Mouse (Mus musculus): ENCODE results near the gene Negr1.

Gene Negr1

DNA sequence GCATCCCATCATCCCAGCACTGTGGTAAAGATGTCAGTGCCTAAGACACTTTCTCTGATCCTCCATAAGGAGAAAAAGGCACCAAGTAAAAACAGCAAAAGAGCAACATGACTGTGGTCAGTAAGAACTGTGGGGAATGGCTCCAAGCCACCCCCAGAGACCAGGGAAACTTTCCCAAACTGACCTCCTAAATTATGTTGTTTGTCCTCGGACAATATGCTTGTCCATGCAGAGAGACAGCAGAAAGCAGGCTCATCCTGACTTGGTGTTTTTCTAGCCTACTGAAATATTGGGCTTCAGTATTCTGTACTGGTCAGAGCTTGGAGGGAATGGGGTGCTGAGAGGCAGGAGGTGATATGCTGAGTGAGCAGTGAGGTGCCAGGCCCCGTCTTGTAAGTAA is 647.8 kb downstream of the Negr1 start:
- in situ Hi-C loops (cut with MseI, MboI), result no loop called here

DNA sequence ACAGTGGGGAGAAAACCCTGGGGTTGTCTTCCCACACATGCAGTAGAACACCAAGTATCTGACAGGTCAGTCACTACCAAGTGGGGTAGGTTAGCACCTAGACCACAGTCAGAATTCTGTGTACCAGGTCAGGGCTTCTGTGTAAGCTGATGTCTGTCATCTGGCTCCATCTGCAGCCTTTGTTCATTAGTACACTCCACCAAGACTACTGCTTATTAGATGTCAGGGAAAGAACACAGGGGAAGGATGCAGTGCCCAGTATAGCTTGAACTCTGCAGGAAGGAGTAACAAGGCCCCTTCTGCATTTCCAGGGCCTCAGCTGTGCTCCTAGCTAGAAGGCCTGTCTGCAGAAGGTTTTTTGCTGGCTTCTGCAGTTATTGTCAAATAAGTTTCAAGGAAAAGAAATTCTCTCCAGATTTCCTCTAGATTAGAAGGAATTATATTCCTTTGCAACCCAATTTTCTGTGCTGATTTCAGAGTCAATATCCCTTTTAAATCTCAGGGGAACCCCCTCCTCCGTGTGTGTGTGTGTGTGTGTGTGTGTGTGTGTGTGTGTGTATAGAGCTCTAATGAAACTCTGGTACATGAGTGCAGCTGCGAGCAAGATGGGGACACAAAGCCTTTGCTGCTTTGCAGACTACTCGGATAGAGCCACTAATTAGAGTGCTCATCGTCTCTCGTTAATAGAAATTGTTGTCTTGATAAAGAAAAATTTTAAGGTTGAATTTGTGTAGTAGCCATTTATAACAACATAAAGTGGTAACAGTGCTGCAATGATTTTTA is 654.5 kb downstream of the Negr1 start:
- in situ Hi-C loops (cut with MseI, MboI), result no loop called here

DNA sequence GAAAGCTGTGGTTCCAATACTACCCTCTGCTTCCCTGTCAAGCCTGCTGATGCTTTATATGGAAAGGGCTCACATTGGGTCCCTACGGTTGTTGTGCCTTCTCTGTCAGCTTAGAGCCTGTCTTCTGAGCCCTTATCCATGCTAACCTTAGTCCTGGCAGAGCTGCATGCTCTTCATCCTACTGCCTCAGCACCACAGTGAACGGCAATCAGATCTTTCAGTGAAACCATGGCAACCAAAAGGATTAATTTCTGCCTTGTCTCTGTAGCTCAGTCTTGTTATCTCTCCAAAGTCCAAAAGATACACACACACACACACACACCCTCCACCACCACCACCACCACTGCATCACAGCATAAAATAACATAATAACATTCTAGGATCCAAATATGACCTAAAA is 656.2 kb downstream of the Negr1 start:
- in situ Hi-C loops (cut with MseI, MboI), result no loop called here

DNA sequence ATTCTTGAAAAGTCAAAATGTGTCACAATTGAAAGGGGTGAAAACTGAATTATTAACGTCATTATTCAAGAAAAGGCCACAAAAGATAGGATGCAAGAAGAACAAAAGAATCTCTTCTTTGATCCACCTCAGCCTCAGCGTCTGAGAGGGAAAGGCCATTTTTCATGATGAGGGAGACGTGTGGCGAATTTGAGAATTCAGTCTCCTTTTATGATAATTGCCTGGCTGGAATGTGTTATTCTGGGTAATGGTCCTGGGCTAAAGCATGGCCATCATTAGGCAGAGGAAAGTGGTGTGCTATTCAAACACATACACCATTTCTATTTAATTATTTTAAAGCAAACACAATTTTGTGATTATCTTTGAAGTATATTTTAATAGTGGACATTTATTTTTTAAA is 663.3 kb downstream of the Negr1 start:
- in situ Hi-C loops (cut with MseI, MboI), result no loop called here

DNA sequence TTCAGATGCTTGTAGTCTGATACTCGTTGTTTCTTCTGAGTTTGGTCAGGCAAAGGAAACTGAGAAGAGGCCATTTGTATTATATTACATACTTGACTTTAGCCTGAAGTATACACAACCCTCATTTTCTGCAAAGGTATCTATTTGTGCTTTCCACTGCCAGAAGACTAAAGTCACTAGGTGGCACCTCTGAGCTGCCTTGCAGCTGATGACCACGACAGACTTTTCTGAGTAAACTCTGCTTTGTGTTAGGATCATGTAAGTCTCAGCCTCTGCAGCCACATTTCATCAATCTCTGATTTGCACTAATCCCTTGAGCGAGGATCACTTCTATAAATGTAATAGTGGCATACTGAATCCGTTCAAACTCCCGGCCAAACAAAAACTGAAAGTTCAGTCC is 671.1 kb downstream of the Negr1 start:
- in situ Hi-C loops (cut with MseI, MboI), result loop anchor here (10.0 kb wide), 2 partner anchors 282 to 292 kb away; no protein-coding TSS in a partner anchor

DNA sequence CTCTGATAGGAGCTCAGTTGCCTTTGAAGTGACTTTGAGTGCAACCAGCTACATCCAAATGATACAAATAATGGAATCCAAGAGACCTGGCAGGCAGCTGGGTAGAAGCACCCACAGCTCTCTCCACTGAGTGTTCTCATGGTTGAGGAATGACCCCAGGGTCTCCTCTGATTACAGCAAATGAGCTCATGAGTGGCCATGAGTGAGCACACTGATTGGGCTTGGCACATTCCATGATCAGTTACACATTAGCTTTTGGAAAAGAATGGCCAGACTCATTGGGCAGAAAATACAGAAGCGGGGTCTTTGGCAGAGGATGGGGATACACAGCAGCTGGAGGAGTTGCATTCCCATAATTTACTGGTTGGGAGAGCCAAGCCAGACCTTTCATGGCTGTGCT is 678.6 kb downstream of the Negr1 start:
- in situ Hi-C loops (cut with MseI, MboI), result no loop called here

DNA sequence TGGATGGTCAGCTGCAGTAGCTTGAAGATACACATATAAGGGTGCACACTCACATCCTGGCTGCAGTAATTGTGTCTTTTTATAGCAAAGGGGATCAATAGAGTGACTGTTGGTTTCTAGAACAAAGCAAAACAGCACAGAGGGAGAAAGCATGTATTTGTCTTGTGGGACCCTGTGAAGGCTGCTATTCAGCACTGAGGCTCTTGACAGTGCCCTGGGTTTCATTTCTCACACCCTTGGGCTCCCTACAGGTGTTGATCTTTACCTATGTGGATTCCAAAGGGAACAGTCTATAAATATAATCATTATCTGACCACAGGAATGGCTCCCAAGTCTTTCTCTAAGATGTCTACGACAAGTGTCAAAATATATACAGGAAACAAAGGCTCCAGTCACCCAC is 693.9 kb downstream of the Negr1 start:
- in situ Hi-C loops (cut with MseI, MboI), result no loop called here

DNA sequence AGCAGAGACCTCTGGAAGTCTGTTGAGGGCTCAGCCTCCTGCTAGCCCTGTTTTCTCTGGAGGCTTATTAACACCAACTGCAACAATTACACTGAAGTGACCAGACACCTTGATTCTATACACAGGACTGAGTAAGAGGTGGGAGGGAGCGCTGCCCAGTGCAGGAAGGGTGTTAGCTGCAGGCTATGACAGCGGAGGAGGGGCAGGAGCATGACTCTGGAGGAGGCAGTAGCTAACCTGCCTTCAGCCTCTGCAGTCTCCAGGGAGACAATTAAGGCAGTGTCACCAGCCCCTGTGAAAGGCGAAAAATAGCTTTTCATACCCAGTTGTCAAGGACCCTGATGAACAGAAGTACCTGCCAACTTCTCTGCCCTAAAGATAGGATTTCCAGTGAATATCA is 694.3 kb downstream of the Negr1 start:
- in situ Hi-C loops (cut with MseI, MboI), result no loop called here

DNA sequence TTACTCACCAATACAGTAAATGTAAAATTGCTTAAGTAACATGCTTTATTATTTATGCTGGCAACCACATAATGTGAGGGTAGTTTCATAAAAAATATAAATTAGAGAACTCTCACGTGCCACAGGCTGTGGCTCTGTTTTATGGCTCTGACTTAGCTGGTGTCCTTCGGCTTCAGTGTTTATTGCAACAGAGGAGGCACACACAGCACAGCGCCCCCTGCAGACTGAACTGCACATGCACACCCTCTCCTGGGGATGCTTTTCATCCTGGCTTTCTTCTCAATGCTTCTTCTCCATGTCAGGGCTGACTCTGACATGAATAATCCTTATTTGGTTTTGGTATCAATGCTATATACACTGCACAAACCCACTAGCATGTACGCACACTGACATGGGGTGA is 707.1 kb downstream of the Negr1 start:
- in situ Hi-C loops (cut with MseI, MboI), result no loop called here

DNA sequence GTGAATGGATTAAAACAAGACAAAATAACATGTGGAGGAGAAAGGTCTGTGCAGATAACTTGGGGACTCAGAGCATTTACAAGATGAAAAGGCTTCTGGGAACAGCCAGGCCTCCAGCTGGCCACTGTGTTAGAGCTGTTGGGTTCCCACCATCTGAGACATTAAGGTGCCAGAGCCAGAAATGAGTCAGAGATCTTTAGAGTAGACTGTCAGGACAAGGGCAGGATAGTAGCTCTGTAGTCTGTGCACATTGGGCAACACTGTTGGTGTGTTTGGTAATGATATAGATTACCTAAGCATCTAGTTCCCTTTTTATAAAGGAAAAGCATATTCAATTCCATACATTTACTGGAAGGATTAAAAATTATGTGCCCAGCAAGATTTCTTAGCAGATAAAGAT is 710.8 kb downstream of the Negr1 start:
- in situ Hi-C loops (cut with MseI, MboI), result no loop called here

DNA sequence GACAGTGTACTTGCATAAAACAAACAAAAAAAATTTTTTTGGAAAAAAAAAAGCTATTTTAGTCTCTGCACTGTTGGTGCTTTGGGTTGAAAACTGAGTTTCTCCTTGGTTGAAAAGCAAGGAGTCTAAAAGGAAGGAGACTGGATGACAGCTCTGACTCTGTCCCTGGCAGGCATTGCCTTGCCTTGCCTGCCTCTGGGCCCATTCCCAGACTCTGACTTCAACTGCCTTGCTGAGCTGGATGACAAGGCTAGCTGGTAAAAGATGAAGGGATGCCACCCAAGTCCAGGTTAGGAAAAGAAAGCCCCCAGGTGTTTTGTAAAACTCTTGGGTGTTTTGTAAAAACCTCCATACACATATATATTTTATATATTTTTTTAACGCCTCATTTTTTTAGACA is 712.5 kb downstream of the Negr1 start:
- in situ Hi-C loops (cut with MseI, MboI), result no loop called here

DNA sequence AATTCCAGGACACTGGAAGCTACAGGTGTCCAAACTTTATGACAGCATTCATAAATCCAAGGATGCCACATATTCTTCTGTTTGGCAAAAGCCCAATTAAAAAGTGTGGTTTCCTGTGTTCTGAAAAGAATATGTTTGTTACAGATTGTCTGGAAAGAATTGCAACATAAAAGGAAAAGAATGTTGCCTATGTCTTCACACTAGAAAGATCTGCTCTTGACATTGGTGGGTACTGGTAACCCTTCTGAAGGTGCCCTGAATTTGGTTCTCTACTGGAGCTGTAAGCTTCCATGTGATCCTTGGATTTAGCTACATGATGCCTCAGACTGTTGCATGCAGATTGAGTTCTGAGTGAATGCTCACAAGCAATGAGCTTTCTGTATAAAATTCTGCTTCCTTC is 718.1 kb downstream of the Negr1 start:
- in situ Hi-C loops (cut with MseI, MboI), result no loop called here

DNA sequence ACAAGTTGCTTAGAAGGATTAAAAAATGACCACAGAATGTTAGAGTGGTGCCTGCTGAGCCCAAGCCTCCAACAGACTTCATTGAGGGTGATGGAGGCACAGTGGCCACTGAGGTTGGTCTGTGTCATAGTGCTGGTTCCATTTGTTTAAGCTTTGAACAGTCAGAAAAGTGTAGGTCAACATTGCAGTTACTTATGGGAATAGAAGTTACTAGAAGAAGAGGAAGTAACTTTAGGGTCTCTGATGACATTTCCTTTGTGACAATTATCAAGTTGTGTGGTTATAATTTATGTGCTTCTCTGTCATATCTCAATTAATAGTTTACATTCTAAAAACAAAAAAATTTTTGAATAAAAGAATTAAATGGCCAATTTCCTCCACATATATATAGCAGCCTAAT is 719.7 kb downstream of the Negr1 start:
- in situ Hi-C loops (cut with MseI, MboI), result no loop called here

DNA sequence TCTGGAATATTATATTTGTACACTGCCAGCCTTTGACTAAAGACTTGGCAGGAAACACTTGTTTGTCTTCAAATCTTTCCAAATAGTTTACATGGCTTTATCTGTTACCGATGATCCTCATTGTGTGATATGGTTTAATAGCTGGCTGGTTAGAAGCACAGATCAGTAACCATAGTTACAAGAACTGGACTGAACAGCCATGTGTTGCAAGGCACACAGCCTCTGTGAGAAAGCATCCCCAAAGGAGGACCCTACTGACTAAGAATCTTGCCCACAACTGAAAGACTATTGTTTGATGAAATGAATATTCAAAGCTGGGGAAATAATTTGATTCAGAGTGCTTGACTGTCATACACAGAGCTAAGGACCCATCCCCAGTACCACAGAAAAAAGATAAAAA is 729.7 kb downstream of the Negr1 start:
- in situ Hi-C loops (cut with MseI, MboI), result no loop called here

DNA sequence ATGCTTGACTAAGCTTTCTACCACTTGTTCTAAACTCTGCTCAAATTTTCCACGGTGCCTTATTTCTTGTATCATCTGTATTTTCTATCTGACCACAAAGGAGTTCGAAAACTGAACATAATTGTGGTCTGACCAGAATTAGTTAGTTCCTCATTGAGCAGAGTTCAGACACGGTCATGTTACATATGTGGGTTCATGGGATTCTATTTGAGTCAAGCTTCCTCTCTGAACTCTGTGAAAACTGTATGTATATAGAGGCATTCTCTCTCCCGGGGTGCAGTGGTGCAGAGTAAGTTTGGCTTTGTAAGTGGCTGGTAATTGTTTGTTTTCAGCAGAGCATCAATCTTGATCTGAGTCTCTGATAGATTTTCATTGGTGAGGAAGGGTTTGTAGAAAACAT is 735.6 kb downstream of the Negr1 start:
- in situ Hi-C loops (cut with MseI, MboI), result no loop called here

DNA sequence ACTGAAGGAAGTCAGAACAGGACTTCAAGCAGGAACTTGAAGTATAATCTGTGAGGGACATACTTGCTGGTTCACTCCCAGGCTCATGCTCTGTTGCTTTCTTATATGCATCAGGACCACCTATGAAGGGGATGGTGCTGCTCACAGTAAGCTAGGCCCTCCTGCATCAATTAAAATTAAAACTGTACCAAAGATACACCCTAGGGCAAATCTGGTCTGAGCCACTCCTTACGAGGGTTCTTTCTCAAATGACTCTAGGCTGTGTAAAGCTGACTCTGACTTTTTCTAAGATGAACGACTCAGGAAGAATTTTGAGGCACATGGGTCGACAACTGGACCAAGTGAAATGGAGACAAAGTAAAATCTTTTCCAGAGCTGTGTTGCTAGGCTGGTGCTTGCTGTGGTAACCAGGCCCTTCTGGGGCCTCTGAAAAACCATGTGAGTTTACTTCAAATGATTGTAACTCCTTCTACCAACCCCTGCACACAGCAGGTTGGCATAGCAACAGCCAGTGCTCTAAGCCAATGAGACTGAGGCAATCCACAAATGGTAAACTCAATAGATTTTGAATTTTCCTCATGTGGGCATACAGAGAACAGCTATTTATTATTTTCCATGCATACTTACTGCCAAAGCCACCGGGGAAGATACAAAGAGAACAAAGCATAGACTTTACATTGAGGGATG is 742.0 kb downstream of the Negr1 start:
- in situ Hi-C loops (cut with MseI, MboI), result no loop called here

DNA sequence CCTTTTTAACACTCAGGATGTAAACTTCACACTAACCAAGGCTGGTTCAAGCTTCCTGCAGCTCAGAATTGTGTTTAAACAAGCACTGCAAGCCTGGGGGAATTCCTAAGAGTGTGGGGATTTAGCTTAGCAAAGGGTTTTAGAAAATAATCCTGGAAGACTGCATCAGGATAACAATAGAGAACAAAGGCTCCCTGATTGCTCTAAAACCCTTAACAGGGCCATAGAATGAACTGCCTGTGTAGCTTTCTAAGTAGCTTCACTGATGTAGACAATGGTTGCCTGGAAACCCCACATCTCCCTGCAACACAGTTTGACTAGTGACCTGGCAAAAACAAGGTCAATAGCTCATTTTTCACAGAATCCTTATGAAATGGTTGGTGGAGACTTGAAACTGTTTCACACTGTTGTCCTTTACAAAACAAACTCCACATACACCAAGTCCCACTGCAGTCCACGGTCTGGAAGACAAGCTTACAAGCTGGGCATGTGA is 759.5 kb downstream of the Negr1 start:
- in situ Hi-C loops (cut with MseI, MboI), result no loop called here

DNA sequence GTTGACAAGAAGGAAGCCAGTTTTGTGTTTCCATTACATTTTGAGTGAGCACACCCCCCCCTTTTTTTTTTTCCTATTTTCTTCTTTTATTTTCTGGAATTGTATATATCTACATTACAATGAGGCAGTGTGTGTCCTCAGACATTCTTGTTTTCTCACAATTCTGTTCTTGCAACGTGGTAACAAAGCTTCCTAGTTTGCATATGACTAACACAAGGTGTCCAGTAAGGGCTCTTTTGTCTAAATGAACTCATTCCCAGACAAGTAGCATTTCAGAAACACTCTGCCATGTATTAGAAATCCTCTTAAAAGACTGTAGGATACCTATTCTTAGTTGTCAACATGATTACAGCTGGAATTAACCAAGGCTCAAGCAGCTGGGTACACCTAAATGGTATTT is 760.2 kb downstream of the Negr1 start:
- in situ Hi-C loops (cut with MseI, MboI), result no loop called here

DNA sequence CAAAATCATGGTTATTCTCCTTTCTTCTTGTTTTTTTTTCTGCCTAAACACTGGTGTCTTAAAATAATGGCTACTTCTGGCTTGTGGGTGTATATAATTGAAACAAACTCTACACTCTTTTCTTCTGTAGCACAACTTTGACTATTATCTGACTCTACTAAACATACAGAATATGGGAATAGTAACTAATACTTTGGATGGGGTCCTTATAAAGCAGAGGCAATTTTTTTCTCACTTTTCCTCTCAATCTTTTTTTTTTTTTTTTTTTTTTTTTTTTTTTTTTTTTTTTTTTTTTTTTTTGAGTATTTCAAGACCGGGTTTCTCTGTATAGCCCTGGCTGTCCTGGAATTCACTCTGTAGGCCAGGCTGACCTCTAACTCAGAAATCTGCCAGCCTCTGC is 772.6 kb downstream of the Negr1 start:
- in situ Hi-C loops (cut with MseI, MboI), result no loop called here

DNA sequence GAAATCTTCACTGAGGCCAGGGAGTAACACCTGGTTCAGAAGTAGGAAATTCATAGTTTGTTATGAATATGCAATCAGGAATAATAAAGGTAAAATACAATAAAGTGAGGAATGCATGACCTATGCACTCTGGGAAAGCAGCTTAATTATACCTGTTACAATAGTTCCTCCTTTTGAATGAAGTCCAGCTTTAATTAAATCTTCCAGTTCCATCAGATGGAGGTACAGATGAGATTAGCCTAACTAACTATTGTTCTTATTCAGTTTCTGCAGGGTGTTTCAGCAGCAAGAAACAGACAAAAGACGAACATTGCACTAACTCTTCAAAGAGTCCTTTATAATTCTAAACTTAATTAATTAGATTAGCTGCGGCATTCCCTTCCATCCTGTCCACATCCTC is 787.9 kb downstream of the Negr1 start:
- in situ Hi-C loops (cut with MseI, MboI), result no loop called here

DNA sequence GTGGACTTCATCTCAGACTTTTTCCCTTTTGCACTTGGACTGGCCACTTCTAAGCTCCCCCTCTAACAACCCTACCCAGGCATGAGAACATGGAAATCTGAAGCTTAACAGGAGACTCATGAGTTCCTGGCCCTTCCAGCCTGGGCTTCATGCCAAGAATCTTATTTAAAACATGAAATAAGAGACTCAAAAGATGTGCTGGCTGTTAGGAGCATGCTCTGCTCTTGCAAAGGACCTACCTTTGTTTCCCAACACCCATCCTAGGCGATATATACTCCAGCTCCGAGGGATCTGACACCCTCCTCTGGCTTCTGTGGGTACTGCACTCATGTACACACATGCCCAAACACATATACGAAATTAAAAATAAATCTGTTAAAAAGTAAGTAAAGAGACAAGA is 797.3 kb downstream of the Negr1 start:
- in situ Hi-C loops (cut with MseI, MboI), result no loop called here

DNA sequence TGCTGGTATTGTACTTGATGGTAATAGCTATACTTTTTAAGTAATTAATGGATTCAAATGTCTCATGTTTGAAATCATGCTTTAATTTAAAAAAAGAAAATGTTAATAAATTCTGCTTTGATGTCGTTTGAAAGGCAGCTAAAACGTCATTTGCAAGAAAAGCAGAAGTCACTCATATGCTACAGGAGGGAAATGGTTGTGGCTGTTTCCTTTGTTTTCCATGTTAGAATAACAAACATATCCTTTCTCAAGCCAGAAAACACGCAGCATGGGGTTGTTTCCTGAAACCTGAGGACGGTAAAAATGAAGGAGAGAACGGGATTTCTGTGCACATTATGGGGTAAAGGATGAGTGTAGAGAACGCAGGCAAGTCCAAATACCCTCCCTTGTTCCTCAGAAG is 798.2 kb downstream of the Negr1 start:
- in situ Hi-C loops (cut with MseI, MboI), result no loop called here

Measured in mouse trophoblast stem cell (cell line).